Comparison of ENCODE assay signal across 8 mouse cellular contexts in the genomic region with DNA sequence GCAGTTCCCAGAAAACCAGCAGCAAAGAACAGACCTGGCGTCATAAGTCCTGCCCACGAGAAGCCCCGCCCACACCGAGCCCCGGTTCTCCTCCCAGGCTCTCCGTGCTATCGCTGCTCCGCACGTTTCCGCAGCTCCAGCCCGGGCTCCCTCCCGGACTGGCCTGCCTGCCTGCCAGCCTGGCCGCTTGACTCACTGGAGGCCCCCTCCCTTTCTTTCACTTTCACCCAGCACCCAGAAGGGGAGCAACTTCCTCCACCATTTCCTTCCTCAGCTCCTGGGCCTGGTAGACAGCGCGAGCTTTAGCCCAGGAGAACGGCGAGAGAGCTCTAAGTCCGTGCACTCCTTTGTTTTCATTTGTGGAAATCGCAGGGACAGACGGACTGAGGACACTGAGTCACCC. TPM values are rescaled to one million over a fixed set of nuclear protein-coding genes. Genes with fewer than 3 reads are reported as not detected.
DNase-seq lines count a peak whose midpoint lies in the region; ATAC-seq and TF ChIP-seq lines count a peak whose summit lies in the region.

No protein-coding gene starts in this region.

- peak overlapping the region; percentile 41 for H3K4me3 ChIP-seq in embryonic facial prominence, embryonic 14.5 days (ENCODE audit: low read depth, low read length)
- peak overlapping the region; percentile 48 for H3K4me3 ChIP-seq in kidney, embryonic 14.5 days (ENCODE audit: low read length)
- H3K4me3 ChIP-seq in liver, adult 2 months (ENCODE audit: insufficient read depth, low read depth, low read length): peak overlapping the region; percentile 53

- ATAC-seq in embryonic facial prominence, embryonic 14.5 days (ENCODE audit: low read depth): peak; percentile 77
- ATAC-seq in kidney, embryonic 14.5 days (ENCODE audit: low FRiP score, low TSS enrichment): peak; percentile 75
- peak; percentile 67 for ATAC-seq in monocyte, adult 5-6 weeks (replicated peaks; ENCODE audit: insufficient number of reproducible peaks, low FRiP score, low TSS enrichment, poor library complexity, severe bottlenecking)

- peaks cover 33% of the 10 kb centered on the region for H3K36me3 ChIP-seq in embryonic facial prominence, embryonic 14.5 days (ENCODE audit: control insufficient read depth, insufficient read depth, low read length)
- peaks cover 36% of the 10 kb centered on the region for H3K36me3 ChIP-seq in kidney, embryonic 14.5 days (ENCODE audit: control insufficient read depth, insufficient read depth, low read length)
- H3K36me3 ChIP-seq in liver, adult 2 months (ENCODE audit: control insufficient read depth, insufficient read depth, low read length): peaks cover 6% of the 10 kb centered on the region

- H3K9ac ChIP-seq in embryonic facial prominence, embryonic 14.5 days (ENCODE audit: low read depth, low read length): peak overlapping the region; percentile 73
- H3K9ac ChIP-seq in kidney, embryonic 14.5 days (ENCODE audit: low read depth, low read length): peak overlapping the region; percentile 73
- H3K9ac ChIP-seq in liver, adult 2 months (ENCODE audit: low read depth, low read length): peak overlapping the region; percentile 81

- peak; percentile 48; the same call in 1 of the 2 replicates for TF ChIP-seq POLR2A in liver, adult 2 months (IDR thresholded peaks at IDR 0.05; ENCODE audit: extremely low read depth, insufficient read depth, low read length)

- peak overlapping the region; percentile 92 for H3K27ac ChIP-seq in embryonic facial prominence, embryonic 14.5 days (replicated peaks; ENCODE audit: low read depth, low read length)
- H3K27ac ChIP-seq in kidney, embryonic 14.5 days (ENCODE audit: low read depth, low read length): peak overlapping the region; percentile 97
- peak overlapping the region; percentile 95 for H3K27ac ChIP-seq in liver, adult 2 months (replicated peaks; ENCODE audit: insufficient read depth, low read depth, low read length)

- peaks cover 53% of the 10 kb centered on the region for H3K79me2 ChIP-seq in liver, adult 2 months (ENCODE audit: control insufficient read depth, insufficient read depth, low read length)

- no peak for TF ChIP-seq CTCF in liver, adult 2 months (IDR thresholded peaks at IDR 0.05; ENCODE audit: low read depth, low read length)

- H3K9me3 ChIP-seq in embryonic facial prominence, embryonic 14.5 days (ENCODE audit: control insufficient read depth, low read length): no peaks in the 10 kb centered on the region
- no peaks in the 10 kb centered on the region for H3K9me3 ChIP-seq in kidney, embryonic 14.5 days (ENCODE audit: control insufficient read depth, low read length)

- peaks cover 39% of the 10 kb centered on the region for H3K4me1 ChIP-seq in embryonic facial prominence, embryonic 14.5 days (ENCODE audit: control insufficient read depth, insufficient read depth, low read length)
- H3K4me1 ChIP-seq in kidney, embryonic 14.5 days (ENCODE audit: control insufficient read depth, insufficient read depth, low read length): peaks cover 62% of the 10 kb centered on the region
- peaks cover 57% of the 10 kb centered on the region for H3K4me1 ChIP-seq in liver, adult 2 months (ENCODE audit: control insufficient read depth, insufficient read depth, low read length)

- WGBS in embryonic facial prominence, embryonic 14.5 days: under 1% methylated on average over 11 of the region's 20 CpGs
- 1% methylated on average over 20 of the region's 20 CpGs for WGBS in kidney, embryonic 14.5 days
- WGBS in liver, adult 2 months: under 1% methylated on average over 20 of the region's 20 CpGs

- H3K27me3 ChIP-seq in embryonic facial prominence, embryonic 14.5 days (replicated peaks; ENCODE audit: control insufficient read depth, insufficient read depth, low read length): no peaks in the 10 kb centered on the region
- H3K27me3 ChIP-seq in kidney, embryonic 14.5 days (ENCODE audit: control insufficient read depth, insufficient read depth, low read length): no peaks in the 10 kb centered on the region
- H3K27me3 ChIP-seq in liver, adult 2 months (ENCODE audit: control insufficient read depth, insufficient read depth, low read length): no peaks in the 10 kb centered on the region

- DNase-seq in 416B (ENCODE audit: low read depth): peak; percentile 97
- DNase-seq in adrenal gland, postnatal 36 days: peak; percentile 94 to 96
- peak; percentile 91 for DNase-seq in embryonic facial prominence, embryonic 14.5 days (ENCODE audit: low spot score)
- DNase-seq in heart, adult 9 months (ENCODE audit: low spot score in 2 of 2): peak; percentile 91 to 95
- DNase-seq in liver, adult 2 months (ENCODE audit: extremely low read depth, low read depth, low spot score): peak; percentile 88
- DNase-seq in spleen, postnatal 4 days (ENCODE audit: low spot score in 2 of 2): peak; percentile 95 to 97

- peak overlapping the region; percentile 60 for H3K4me2 ChIP-seq in embryonic facial prominence, embryonic 14.5 days (ENCODE audit: low read depth, low read length)
- peak overlapping the region; percentile 74 for H3K4me2 ChIP-seq in kidney, embryonic 14.5 days (replicated peaks; ENCODE audit: low read depth, low read length)

RNA-seq across cellular contexts. Expression of gene Pnma1, which starts 27.4 kb away (rescaled TPM):
- total RNA-seq in adrenal gland, postnatal 36 days (2021): under 1 TPM; 0.23 to 0.26 TPM
- polyA plus RNA-seq in embryonic facial prominence, embryonic 14.5 days (2014; fragmentation: Nextera tagmentation; extraction: Ambion mirVana): 1.4 TPM in 2 replicates
- 0.24 and 0.51 TPM in 2 replicates for polyA plus RNA-seq in kidney, embryonic 14.5 days (2014; fragmentation: Nextera tagmentation; extraction: Ambion mirVana)
- total RNA-seq in liver, adult 2 months (2014; rRNA removed): 0.18 and 0.20 TPM in 2 replicates
- polyA plus RNA-seq in liver, adult 2 months (2012; rRNA removed): not detected in 2 replicates
- 0.78 to 3.5 TPM in 2 of 3 replicates, not detected in the other for total RNA-seq in monocyte, adult 5-6 weeks (2017)

RNA-seq across cellular contexts. Expression of gene Elmsan1, which starts 43.0 kb away (rescaled TPM):
- total RNA-seq in adrenal gland, postnatal 36 days (2021): 10 to 100 TPM; 18.1 to 23.8 TPM
- 9.4 and 9.8 TPM in 2 replicates for polyA plus RNA-seq in embryonic facial prominence, embryonic 14.5 days (2014; fragmentation: Nextera tagmentation; extraction: Ambion mirVana)
- 5.8 and 9.3 TPM in 2 replicates for polyA plus RNA-seq in kidney, embryonic 14.5 days (2014; fragmentation: Nextera tagmentation; extraction: Ambion mirVana)
- 2.3 and 3.2 TPM in 2 replicates for total RNA-seq in liver, adult 2 months (2014; rRNA removed)
- polyA plus RNA-seq in liver, adult 2 months (2012; rRNA removed): 3.4 and 3.8 TPM in 2 replicates
- total RNA-seq in monocyte, adult 5-6 weeks (2017): 21.6 to 42.4 TPM (median 28.2 TPM) in 3 replicates

Comparison
In these comparisons a context has a peak if more than half of its experiments do, and no peak if none do; other contexts are left out.
1. Peak in every context shown above with its lines: DNase-seq, ATAC-seq, H3K4me3 ChIP-seq and H3K27ac ChIP-seq.